Mouse (Mus musculus) kidney, adult 2 months (tissue): ENCODE data around the gene Golm1. TPM values are rescaled to one million over a fixed set of nuclear protein-coding genes. Genes with fewer than 3 reads are reported as not detected.
A peak's percentile ranks its signal among the peaks of the same experiment; 100 is the strongest.

ENCODE experiments used
- DNase-seq: peaks from one replicate; pipeline ENCODE4 v3.0.0; 2021
- H3K27ac ChIP-seq: fragments of 200-500 bp; 2 replicates; pipeline ENCODE4 v1.5.1; 2012; ENCODE audit warnings: low read depth, low read length, control low read depth, inconsistent platforms; ENCODE audit not compliant: insufficient read depth
- H3K27me3 ChIP-seq: fragments of 200-500 bp; replicated peaks from 2 replicates; pipeline ENCODE4 v1.6.1; 2012; ENCODE audit warnings: mild to moderate bottlenecking, moderate library complexity, low read length, inconsistent platforms; ENCODE audit not compliant: control insufficient read depth, insufficient read depth
- H3K36me3 ChIP-seq: fragments of 200-500 bp; 2 replicates; pipeline ENCODE4 v1.6.1; 2012; ENCODE audit warnings: mild to moderate bottlenecking, moderate library complexity, low read length, inconsistent platforms; ENCODE audit not compliant: control insufficient read depth, insufficient read depth
- H3K4me1 ChIP-seq: fragments of 200-500 bp; 2 replicates; pipeline ENCODE4 v1.6.1; 2011; ENCODE audit warnings: low read length; ENCODE audit not compliant: control insufficient read depth, insufficient read depth
- H3K4me3 ChIP-seq: fragments of 200-500 bp; 2 replicates; pipeline ENCODE4 v1.5.1; 2011; ENCODE audit warnings: mild to moderate bottlenecking, low read depth, low read length, control low read depth; ENCODE audit not compliant: insufficient read depth
- CTCF ChIP-seq: fragments of 200-500 bp; conservative IDR thresholded peaks from 2 replicates; pipeline ENCODE4 v1.5.1; 2011; ENCODE audit warnings: low read depth, mild to moderate bottlenecking, control low read depth, low read length, moderate library complexity, mixed read lengths; ENCODE audit not compliant: insufficient read depth, insufficient read length
- POLR2A ChIP-seq: fragments of 200-500 bp; IDR thresholded peaks from one replicate; pipeline ENCODE4 v1.6.1; 2011; ENCODE audit warnings: low read depth, low read length, control low read depth
- WGBS: fragments of 180-500 bp; shearing (Covaris S2); methylation state at CpG from one replicate; pipeline ENCODE4 v1.1.7; 2018; 5-methylcytosine and 5-hydroxymethylcytosine counted together
- polyA plus RNA-seq: library from polyadenylated mRNA; depleted of rRNA; stranded (reverse); fragments of >200 nt; gene quantifications from 2 replicates; pipeline ENCODE4 v1.2.3, GENCODE M21; 2012

Golm1 gene
- polyA plus RNA-seq, 1 experiment = 6.5 TPM

GRCm38 (mm10) chr13:59676316-59677229, 962 bp upstream of the Golm1 start:
- no peaks in the 10 kb centered on the region for H3K36me3 ChIP-seq
- no peak for TF ChIP-seq CTCF
- TF ChIP-seq POLR2A = no peak
- H3K27me3 ChIP-seq = no peaks in the 10 kb centered on the region
- H3K4me1 ChIP-seq = no peaks in the 10 kb centered on the region
- DNase-seq = no peak
- H3K4me3 ChIP-seq = no peak overlapping the region
- WGBS = 66% methylated on average over 12 of the region's 12 CpGs
- no peak overlapping the region for H3K27ac ChIP-seq

- Histone ChIP-seq H3K27ac (no peak overlapping the region), H3K4me1 (no peaks in the 10 kb centered on the region), H3K27me3 (no peaks in the 10 kb centered on the region), H3K4me3 (peak overlapping the region; percentile 82), H3K36me3 (no peaks in the 10 kb centered on the region)
- 15% methylated on average over 13 of the region's 13 CpGs for WGBS
- TF ChIP-seq POLR2A (no peak), CTCF (no peak)
- peak; percentile 13 for DNase-seq
Observed at GRCm38 (mm10) chr13:59674761-59675150, 855 bp downstream of the Golm1 start.

GRCm38 (mm10) chr13:59674215-59674614, 1.4 kb downstream of the Golm1 start:
- no peak for TF ChIP-seq CTCF
- no peak for TF ChIP-seq POLR2A
- DNase-seq = no peak
- Histone ChIP-seq H3K36me3 (no peaks in the 10 kb centered on the region), H3K27me3 (no peaks in the 10 kb centered on the region), H3K4me3 (no peak overlapping the region), H3K27ac (no peak overlapping the region), H3K4me1 (no peaks in the 10 kb centered on the region)
- 66% methylated on average over 3 of the region's 3 CpGs for WGBS

- TF ChIP-seq POLR2A (no peak), CTCF (no peak)
- Histone ChIP-seq H3K4me3 (no peak overlapping the region), H3K4me1 (no peaks in the 10 kb centered on the region), H3K27ac (no peak overlapping the region), H3K27me3 (no peaks in the 10 kb centered on the region), H3K36me3 (no peaks in the 10 kb centered on the region)
- no peak for DNase-seq
- WGBS = 89% methylated on average over 7 of the region's 7 CpGs
Observed at GRCm38 (mm10) chr13:59673597-59673996, 2.0 kb downstream of the Golm1 start.

GRCm38 (mm10) chr13:59672248-59672647, 3.4 kb downstream of the Golm1 start:
- no peaks in the 10 kb centered on the region for H3K36me3 ChIP-seq
- 83% methylated on average over 6 of the region's 6 CpGs for WGBS
- H3K27me3 ChIP-seq = no peaks in the 10 kb centered on the region
- no peak for TF ChIP-seq POLR2A
- TF ChIP-seq CTCF = no peak
- no peak for DNase-seq
- no peaks in the 10 kb centered on the region for H3K4me1 ChIP-seq
- H3K27ac ChIP-seq = no peak overlapping the region
- H3K4me3 ChIP-seq = no peak overlapping the region

GRCm38 (mm10) chr13:59671521-59671920, 4.1 kb downstream of the Golm1 start:
- H3K4me3 ChIP-seq = no peak overlapping the region
- 88% methylated on average over 2 of the region's 2 CpGs for WGBS

GRCm38 (mm10) chr13:59669946-59670345, 5.7 kb downstream of the Golm1 start:
- H3K4me3 ChIP-seq = no peak overlapping the region
- H3K27ac ChIP-seq = no peak overlapping the region
- no peaks in the 10 kb centered on the region for H3K4me1 ChIP-seq
- 90% methylated on average over 10 of the region's 10 CpGs for WGBS
- no peak for DNase-seq
- TF ChIP-seq POLR2A = no peak
- no peak for TF ChIP-seq CTCF
- H3K36me3 ChIP-seq = no peaks in the 10 kb centered on the region
- H3K27me3 ChIP-seq = no peaks in the 10 kb centered on the region

More at GRCm38 (mm10) chr13:59671521-59671920, 4.1 kb downstream of the Golm1 start:
- no peak for DNase-seq
- TF ChIP-seq CTCF = no peak
- no peak for TF ChIP-seq POLR2A
- H3K4me1 ChIP-seq = no peaks in the 10 kb centered on the region
- H3K36me3 ChIP-seq = no peaks in the 10 kb centered on the region
- no peak overlapping the region for H3K27ac ChIP-seq
- H3K27me3 ChIP-seq = no peaks in the 10 kb centered on the region
